Mouse (Mus musculus) gastrocnemius, adult 2 months (tissue): ENCODE results near the gene Megf11. TPM values are rescaled to one million over a fixed set of nuclear protein-coding genes. Genes with fewer than 3 reads are reported as not detected.

Experiments
- DNase-seq: peaks from one replicate; pipeline ENCODE4 v3.0.0; 2022
- H3K27ac ChIP-seq: fragments of 200-600 bp; 2 replicates; pipeline ENCODE4 v1.8.1; 2022; ENCODE audit warnings: mild to moderate bottlenecking
- H3K4me3 ChIP-seq: fragments of 200-600 bp; 2 replicates; pipeline ENCODE4 v1.8.1; 2022; ENCODE audit warnings: mild to moderate bottlenecking, moderate library complexity
- CTCF ChIP-seq: fragments of 200-600 bp; IDR thresholded peaks from 2 replicates; pipeline ENCODE4 v1.8.1; 2022; ENCODE audit warnings: antibody characterized with exemption, mild to moderate bottlenecking, moderate library complexity
- intact Hi-C: fragments of 180-260 bp; cut with DNase I; formaldehyde crosslinking; loops from one replicate; pipeline ENCODE4 v1.15.1; 2025
- total RNA-seq, 2 experiments: library from RNA; stranded (reverse); gene quantifications; 2 replicates each; pipeline ENCODE4 v1.2.3; 2021

Gene Megf11
- total RNA-seq, 2 experiments from 2014 or later = 0.25 to 0.46 TPM

GRCm38 (mm10) chr9:64690771-64691170 lies 305.3 kb downstream of the Megf11 start:
- Histone ChIP-seq H3K27ac (no peak overlapping the region), H3K4me3 (no peak overlapping the region)
- no peak for DNase-seq
- no peak for TF ChIP-seq CTCF
- intact Hi-C loops = no loop called here

- Histone ChIP-seq H3K27ac (no peak overlapping the region), H3K4me3 (no peak overlapping the region)
- TF ChIP-seq CTCF = peak; percentile 63
- intact Hi-C loops = no loop called here
- peak; percentile 53 for DNase-seq
These were observed 305.8 kb downstream of the Megf11 start for GRCm38 (mm10) chr9:64691176-64691575.

- H3K4me3 ChIP-seq = no peak overlapping the region
- no peak for TF ChIP-seq CTCF
- no peak overlapping the region for H3K27ac ChIP-seq
- no peak for DNase-seq
- intact Hi-C loops = no loop called here
These were observed 307.7 kb downstream of the Megf11 start for GRCm38 (mm10) chr9:64693094-64693493.

GRCm38 (mm10) chr9:64695266-64695665 lies 309.8 kb downstream of the Megf11 start:
- DNase-seq = no peak
- Histone ChIP-seq H3K27ac (no peak overlapping the region), H3K4me3 (no peak overlapping the region)
- intact Hi-C loops = no loop called here
- TF ChIP-seq CTCF = no peak

GRCm38 (mm10) chr9:64696404-64696803 lies 311.0 kb downstream of the Megf11 start:
- intact Hi-C loops = no loop called here
- Histone ChIP-seq H3K4me3 (no peak overlapping the region), H3K27ac (no peak overlapping the region)
- peak; percentile 62 for DNase-seq
- TF ChIP-seq CTCF = no peak

DNA sequence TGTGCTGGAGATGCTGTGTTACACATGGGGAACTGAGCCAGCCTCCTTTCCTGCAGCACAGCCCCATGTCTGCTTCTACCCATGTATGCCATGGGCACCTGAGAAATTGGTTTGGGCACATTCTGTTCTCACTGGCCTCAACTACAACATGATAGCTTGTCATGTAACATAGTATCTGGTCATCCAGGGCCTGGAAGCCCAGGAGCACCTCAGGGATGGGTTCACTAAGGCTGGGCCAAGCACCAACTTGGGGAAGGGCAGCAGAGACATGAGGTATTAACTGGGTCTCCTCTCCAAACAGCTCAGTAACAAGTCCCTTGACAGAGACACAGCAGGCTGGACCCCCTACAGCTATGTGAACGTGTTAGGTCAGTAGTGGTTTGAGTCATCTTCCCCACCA lies 311.6 kb downstream of the Megf11 start:
- no peak overlapping the region for H3K27ac ChIP-seq
- intact Hi-C loops = no loop called here
- TF ChIP-seq CTCF = no peak
- DNase-seq = no peak
- H3K4me3 ChIP-seq = no peak overlapping the region

DNA sequence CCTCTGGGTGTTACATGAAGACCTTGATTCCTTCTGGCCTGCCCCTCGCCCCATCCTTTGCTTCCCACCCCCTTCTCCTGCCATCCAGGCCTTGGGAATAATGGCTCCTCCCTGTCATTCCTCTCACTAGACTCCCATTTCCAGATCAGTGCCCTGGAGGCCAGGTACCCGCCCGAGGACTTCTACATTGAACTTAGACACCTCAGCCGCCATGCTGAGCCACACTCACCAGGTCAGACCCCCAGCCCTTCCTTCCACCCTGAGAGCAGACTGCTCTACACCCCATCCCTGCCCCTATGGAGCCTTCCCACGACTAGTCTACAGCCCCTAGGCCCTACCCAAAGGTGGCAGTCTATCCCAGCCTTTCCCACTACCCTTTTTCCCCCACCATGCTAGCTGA lies 312.3 kb downstream of the Megf11 start:
- no peak for TF ChIP-seq CTCF
- DNase-seq = no peak
- Histone ChIP-seq H3K27ac (no peak overlapping the region), H3K4me3 (no peak overlapping the region)
- intact Hi-C loops = no loop called here

GRCm38 (mm10) chr9:64698586-64698985 lies 313.2 kb downstream of the Megf11 start:
- TF ChIP-seq CTCF = no peak
- H3K27ac ChIP-seq = no peak overlapping the region
- intact Hi-C loops = no loop called here
- H3K4me3 ChIP-seq = no peak overlapping the region
- no peak for DNase-seq

GRCm38 (mm10) chr9:64700451-64701311 lies 315.3 kb downstream of the Megf11 start:
- no peak overlapping the region for H3K27ac ChIP-seq

DNA sequence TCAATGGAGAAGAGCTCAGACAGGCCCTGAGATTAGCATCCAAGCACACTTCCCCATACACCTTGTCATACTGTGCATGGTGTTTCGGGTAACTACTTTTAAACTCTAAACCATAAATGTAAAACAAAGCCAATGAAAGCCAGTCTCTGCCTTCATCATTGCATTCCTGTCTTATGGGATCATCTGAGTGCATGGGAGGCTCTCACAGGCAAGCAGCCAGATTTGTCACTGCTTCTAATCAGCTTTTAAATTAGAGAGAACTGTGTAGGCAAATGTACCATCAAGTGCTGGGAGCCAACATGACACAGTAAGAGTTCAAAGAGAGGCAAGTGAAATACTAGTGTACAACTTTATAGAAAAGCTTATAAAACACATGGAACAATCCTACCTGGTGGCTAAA lies 316.2 kb downstream of the Megf11 start:
- H3K27ac ChIP-seq = no peak overlapping the region
- no peak overlapping the region for H3K4me3 ChIP-seq
- intact Hi-C loops = no loop called here
- no peak for TF ChIP-seq CTCF
- DNase-seq = no peak

More at GRCm38 (mm10) chr9:64700451-64701311, 315.3 kb downstream of the Megf11 start:
- intact Hi-C loops = no loop called here
- H3K4me3 ChIP-seq = no peak overlapping the region
- no peak for DNase-seq
- no peak for TF ChIP-seq CTCF

DNA sequence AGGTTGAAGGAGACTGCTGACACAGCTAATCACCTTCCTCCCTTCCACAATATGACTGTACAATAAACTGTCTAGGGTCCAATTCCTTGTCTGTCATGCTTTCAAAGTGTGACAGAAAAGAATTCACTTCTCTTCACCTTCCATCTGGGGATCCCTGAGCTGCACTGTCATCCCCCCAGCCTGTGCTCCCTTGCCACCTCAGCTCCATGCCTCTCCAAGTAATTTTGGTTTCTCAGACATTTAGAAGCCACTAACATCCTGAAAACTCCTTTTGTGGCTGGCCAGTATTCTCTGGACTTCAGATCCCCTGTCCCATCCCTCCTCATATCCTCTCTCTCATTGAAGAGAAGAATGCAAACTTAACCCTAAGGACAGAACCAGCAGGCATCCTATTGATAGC lies 317.0 kb downstream of the Megf11 start:
- intact Hi-C loops = no loop called here
- DNase-seq = no peak
- TF ChIP-seq CTCF = no peak
- H3K4me3 ChIP-seq = no peak overlapping the region
- H3K27ac ChIP-seq = no peak overlapping the region

- 0 out of 2 replicates have a peak overlapping the region, but pooled peaks have one; percentile 20 for H3K27ac ChIP-seq
- intact Hi-C loops = no loop called here
- TF ChIP-seq CTCF = no peak
- H3K4me3 ChIP-seq = no peak overlapping the region
- DNase-seq = peak; percentile 39
These were observed 317.5 kb downstream of the Megf11 start for GRCm38 (mm10) chr9:64702937-64703336.

DNA sequence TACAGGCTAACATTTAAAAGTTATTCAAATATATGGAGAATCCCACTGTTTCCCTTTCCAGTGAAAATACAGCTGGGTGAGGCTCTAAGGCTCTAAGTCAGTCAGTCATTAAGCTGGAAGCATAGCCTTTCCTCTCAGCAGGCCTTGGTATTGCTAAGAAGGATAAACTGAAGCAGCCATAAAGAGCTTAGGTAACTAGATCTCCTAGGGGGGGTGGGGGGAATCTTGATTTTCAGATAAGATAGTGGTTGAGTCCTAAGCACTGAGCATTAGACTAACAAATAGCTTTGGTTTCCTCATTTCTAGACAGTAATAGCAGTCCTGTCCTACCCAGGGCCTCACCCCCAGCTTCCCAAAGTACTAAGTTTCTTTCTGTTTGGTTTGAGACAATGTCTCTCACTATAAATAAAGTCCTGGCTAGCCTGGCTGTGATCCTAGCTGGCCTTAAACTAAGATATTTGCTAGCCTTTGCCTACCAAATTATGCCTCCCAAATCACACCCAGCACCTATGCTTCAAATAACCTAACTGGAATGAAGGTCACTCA lies 318.1 kb downstream of the Megf11 start:
- no peak for TF ChIP-seq CTCF
- intact Hi-C loops = no loop called here
- Histone ChIP-seq H3K27ac (peak overlapping the region; percentile 20; the same call in 1 of the 2 replicates), H3K4me3 (no peak overlapping the region)
- no peak for DNase-seq
